Mouse (Mus musculus): ENCODE data around the gene Gm40193.
A peak's percentile ranks its signal among the peaks of the same experiment; 100 is the strongest.
"Not testable (repeated sequence)": the region's sequence is repeated elsewhere in the genome, so short reads cannot be mapped to it uniquely, and the experiment has no call there.

Gm40193 gene

GRCm38 (mm10) chr11:70539877-70540587, 7.3 kb upstream of the Gm40193 start, which contains the start of gene Pld2:
Pld2 (plus strand) TSS chr11:70540064.
- peak; percentile 90 for DNase-seq

- no peak for DNase-seq
These were observed 6.7 kb upstream of the Gm40193 start for GRCm38 (mm10) chr11:70539423-70539822.

GRCm38 (mm10) chr11:70531065-70531464, 1.7 kb downstream of the Gm40193 start:
- not testable (repeated sequence) for DNase-seq

- no peak for DNase-seq
These were observed 4.1 kb downstream of the Gm40193 start for GRCm38 (mm10) chr11:70528610-70529009.

- DNase-seq = no peak
These were observed 6.5 kb downstream of the Gm40193 start for GRCm38 (mm10) chr11:70526211-70526610.

GRCm38 (mm10) chr11:70525726-70526125, 7.0 kb downstream of the Gm40193 start:
- no peak for DNase-seq

GRCm38 (mm10) chr11:70525184-70525678, 7.5 kb downstream of the Gm40193 start, which contains the start of gene Psmb6:
Psmb6 (plus strand) TSS chr11:70525367.
- peak; percentile 99 for DNase-seq

- DNase-seq = no peak
These were observed 8.0 kb downstream of the Gm40193 start for GRCm38 (mm10) chr11:70524782-70525181.

GRCm38 (mm10) chr11:70523306-70523989, 9.3 kb downstream of the Gm40193 start:
- DNase-seq = peak; percentile 52

- DNase-seq = peak; percentile 65
These were observed 12.5 kb downstream of the Gm40193 start for GRCm38 (mm10) chr11:70520178-70520769.

GRCm38 (mm10) chr11:70518923-70519322, 13.8 kb downstream of the Gm40193 start, which contains the start of gene Gltpd2:
Gltpd2 (plus strand) TSS chr11:70519196.
- no peak for DNase-seq

- DNase-seq = no peak
These were observed 14.3 kb downstream of the Gm40193 start for GRCm38 (mm10) chr11:70518436-70518835.

- peak; percentile 84 for DNase-seq
These were observed 16.4 kb downstream of the Gm40193 start for GRCm38 (mm10) chr11:70516352-70516751.

GRCm38 (mm10) chr11:70514288-70514687, 18.5 kb downstream of the Gm40193 start, which contains the start of gene Vmo1:
Vmo1 (minus strand) TSS chr11:70514616.
- DNase-seq = no peak

GRCm38 (mm10) chr11:70513520-70513919, 19.2 kb downstream of the Gm40193 start:
- peak; percentile 13 for DNase-seq

- DNase-seq = no peak
These were observed 19.9 kb downstream of the Gm40193 start for GRCm38 (mm10) chr11:70512709-70513342.

- DNase-seq = no peak
These were observed 20.9 kb downstream of the Gm40193 start for GRCm38 (mm10) chr11:70511825-70512224.

- DNase-seq = no peak
These were observed 21.5 kb downstream of the Gm40193 start for GRCm38 (mm10) chr11:70511242-70511641.

- DNase-seq = peak; percentile 66
These were observed 22.8 kb downstream of the Gm40193 start for GRCm38 (mm10) chr11:70509753-70510564.

GRCm38 (mm10) chr11:70506962-70507515, 25.7 kb downstream of the Gm40193 start:
- DNase-seq = no peak

GRCm38 (mm10) chr11:70506385-70506784, 26.4 kb downstream of the Gm40193 start:
- DNase-seq = peak; percentile 74

GRCm38 (mm10) chr11:70504970-70505369, 27.8 kb downstream of the Gm40193 start, which contains the start of gene Tm4sf5:
Tm4sf5 (plus strand) TSS chr11:70505244.
- DNase-seq = no peak
